Mouse (Mus musculus) liver, embryonic 14.5 days (tissue): Measurements from ENCODE around the gene Utrn.

ENCODE experiments used
- CTCF ChIP-seq: IDR thresholded peaks from 2 replicates; pipeline ENCODE4 v1.5.1; 2016; ENCODE audit warnings: antibody characterized with exemption, low read depth, control low read depth
- EP300 ChIP-seq: IDR thresholded peaks from 2 replicates; pipeline ENCODE4 v1.6.1; 2016; ENCODE audit warnings: antibody characterized with exemption, low read depth

- TF ChIP-seq CTCF (no peak), EP300 (no peak)
Measured at GRCm38 (mm10) chr10:12754911-12755310, 114.3 kb downstream of the Utrn start.
